Mouse (Mus musculus) layer of hippocampus, adult 9-11 months (tissue): ENCODE results near the gene Apoc4.

ENCODE experiments used
- DNase-seq: peaks from one replicate; pipeline ENCODE4 v3.0.0; 2022

Gene Apoc4

DNA sequence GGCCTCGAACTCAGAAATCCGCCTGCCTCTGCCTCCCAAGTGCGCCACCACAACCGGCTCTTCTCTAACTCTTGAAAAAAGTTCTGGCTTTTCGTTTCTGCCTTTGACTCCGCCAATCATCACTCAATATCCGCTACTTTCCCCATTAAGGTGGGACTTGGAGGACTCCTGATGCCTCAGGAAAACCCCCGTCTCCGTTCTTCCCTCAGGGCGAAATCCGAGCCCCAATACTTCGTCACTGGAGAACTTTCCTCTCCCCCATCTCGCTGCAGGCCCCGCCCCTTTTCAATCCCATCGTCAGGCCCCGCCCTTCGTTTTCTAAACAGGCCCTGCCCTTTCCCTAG, 53.1 kb downstream of the Apoc4 start:
- DNase-seq: no peak
